Mouse (Mus musculus) brown adipose tissue, adult 24 weeks (tissue): ENCODE results near the gene Ccar1. TPM values are rescaled to one million over a fixed set of nuclear protein-coding genes. Genes with fewer than 3 reads are reported as not detected.
A peak's percentile ranks its signal among the peaks of the same experiment; 100 is the strongest.

Experiments
- H3K27ac ChIP-seq: fragments of 200-500 bp; replicated peaks from 2 replicates; pipeline ENCODE4 v1.5.1; 2012; ENCODE audit warnings: low read depth, mild to moderate bottlenecking, low read length
- H3K4me1 ChIP-seq: fragments of 200-500 bp; 2 replicates; pipeline ENCODE4 v1.6.1; 2012; ENCODE audit warnings: low read length, mixed read lengths; ENCODE audit not compliant: control insufficient read depth, insufficient read depth, insufficient read length
- H3K4me3 ChIP-seq: fragments of 200-500 bp; 2 replicates; pipeline ENCODE4 v1.5.1; 2012; ENCODE audit warnings: low read depth, mild to moderate bottlenecking, low read length, moderate library complexity; ENCODE audit not compliant: insufficient read depth
- polyA plus RNA-seq: library from polyadenylated mRNA; stranded (reverse); fragments of >200 nt; gene quantifications from 2 replicates; pipeline ENCODE4 v1.2.4, GENCODE M21; 2012; ENCODE audit not compliant: missing spikeins, insufficient read depth, insufficient read length

Gene Ccar1
- polyA plus RNA-seq = 17.6 and 36.2 TPM in 2 replicates

DNA sequence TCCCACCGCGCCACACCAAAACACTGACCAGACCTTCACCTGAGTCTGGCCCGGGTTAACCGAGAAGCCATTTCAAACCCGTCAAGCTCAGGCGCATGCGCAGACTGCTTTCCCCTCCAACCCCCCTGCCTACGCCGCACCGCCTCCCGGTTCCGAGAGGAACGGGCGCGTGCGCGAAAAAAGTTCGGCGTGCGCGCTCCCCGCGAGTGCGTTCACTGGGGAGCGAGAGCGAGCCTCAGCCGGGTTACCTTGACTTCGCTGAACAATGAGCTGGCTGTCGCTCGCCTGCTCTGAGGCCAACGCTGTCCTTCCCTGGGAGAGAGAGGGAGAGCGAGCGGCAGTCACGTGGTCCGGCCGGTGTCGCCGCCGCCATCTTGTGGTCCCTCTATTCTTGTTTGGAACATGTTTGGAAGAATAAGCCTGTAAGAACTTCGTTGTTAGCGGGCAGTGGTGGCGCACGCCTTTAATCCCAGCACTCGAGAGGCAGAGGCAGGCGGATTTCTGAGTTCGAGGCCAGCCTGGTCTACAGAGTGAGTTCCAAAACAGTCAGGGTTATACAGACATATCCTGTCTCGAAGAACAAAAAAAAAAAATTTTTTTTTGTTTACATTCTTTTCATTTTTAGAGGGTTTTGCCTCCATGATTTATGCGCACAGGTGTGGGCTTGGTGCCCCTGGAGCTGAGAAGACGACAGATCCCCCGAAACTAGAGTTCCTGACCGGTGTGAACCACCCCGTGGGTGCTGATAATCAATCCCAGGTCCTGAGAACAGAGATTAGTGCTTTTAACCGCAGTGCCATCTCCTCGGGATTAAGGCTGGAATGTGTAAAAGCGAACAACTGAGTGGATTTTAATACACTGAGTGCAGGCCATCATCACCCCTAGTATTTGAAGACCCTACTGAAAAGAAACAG is at the start of gene Ccar1:
Ccar1 (minus strand) TSS at position 110 of the 914 bp plus-strand sequence.
- Histone ChIP-seq H3K4me1 (peaks cover 6% of the 10 kb centered on the region; the same call in 1 of the 2 replicates), H3K4me3 (peak within 1 kb of the TSS; percentile 93), H3K27ac (peak within 1 kb of the TSS; percentile 92)

DNA sequence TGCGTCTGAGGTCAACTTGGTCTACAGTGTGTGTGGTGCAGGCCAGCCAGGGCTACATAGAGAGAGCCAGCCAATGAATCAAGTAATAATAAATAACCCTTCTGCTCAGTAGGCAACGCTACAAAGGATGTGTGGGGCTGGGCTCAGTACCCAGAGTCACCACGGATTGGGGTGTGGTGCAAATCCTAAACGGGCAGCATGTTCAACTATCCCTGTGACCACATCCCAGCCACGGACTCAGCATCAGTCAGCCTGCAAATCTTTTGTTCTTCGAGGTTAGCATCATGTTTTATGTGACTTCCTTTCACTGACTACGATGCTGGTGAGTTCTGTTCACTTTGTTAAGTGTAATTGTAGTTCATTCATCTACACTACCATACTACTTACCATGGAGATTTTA is 48.6 kb upstream of the Ccar1 start:
- Histone ChIP-seq H3K4me1 (no peaks in the 10 kb centered on the region), H3K4me3 (no peak overlapping the region), H3K27ac (no peak overlapping the region)

DNA sequence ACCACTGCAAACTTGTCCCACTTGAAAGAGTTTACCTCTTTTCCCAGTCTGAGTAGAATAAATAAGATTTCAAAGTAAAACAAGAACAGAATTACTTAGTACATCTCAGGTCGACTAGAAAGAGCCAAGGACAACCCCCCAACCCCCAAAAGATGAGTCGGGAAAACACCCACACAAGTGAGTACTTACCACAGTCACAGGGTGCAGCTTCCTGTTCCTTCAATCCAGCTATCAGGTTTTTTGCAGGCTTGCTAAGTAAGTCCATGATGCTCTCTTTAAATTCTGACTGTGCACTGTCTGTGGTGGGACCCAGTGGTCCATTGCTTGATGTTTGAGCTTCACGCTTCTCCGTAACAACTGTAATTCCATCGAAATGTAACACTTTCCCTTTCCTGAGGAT is 45.9 kb upstream of the Ccar1 start:
- Histone ChIP-seq H3K27ac (no peak overlapping the region), H3K4me3 (no peak overlapping the region), H3K4me1 (no peaks in the 10 kb centered on the region)

DNA sequence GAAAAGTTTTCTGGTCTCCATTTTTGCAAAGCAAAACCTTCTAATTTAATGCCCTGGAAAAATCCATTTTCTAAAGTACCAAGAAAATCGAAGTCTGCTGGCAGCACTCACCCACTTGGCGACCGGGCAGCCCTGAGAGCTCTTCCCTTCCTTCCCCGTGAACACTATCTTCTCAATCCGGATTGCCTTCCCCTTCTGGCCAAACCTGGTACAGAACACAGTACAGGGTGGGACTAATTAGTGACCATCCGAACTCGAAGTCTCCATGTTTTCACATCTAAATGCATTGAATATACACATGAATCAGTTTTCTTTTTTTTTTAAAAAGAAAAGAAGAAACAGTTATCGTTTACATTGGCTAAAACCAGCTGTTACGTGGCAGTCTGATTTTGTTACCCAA is 40.7 kb upstream of the Ccar1 start:
- Histone ChIP-seq H3K27ac (no peak overlapping the region), H3K4me1 (no peaks in the 10 kb centered on the region), H3K4me3 (no peak overlapping the region)

DNA sequence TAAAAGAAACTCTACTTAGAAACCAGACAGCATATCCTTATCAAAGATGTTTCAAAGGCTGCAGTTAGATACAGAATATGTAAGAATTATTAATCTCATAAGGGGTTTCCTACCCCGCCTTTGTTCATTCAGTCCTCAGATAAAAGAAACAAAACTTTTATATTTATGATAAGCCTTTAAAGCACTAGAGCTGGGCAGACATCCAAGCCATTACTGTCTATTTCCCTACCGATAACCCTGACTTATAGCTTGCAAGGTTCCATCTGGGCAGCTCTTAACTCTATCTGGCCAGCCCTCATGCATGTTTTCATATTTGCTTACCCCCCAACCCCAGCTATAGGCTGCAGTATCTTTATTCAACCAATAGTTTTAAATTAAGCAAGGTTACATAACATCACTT is 39.5 kb upstream of the Ccar1 start:
- Histone ChIP-seq H3K4me1 (no peaks in the 10 kb centered on the region), H3K4me3 (no peak overlapping the region)

DNA sequence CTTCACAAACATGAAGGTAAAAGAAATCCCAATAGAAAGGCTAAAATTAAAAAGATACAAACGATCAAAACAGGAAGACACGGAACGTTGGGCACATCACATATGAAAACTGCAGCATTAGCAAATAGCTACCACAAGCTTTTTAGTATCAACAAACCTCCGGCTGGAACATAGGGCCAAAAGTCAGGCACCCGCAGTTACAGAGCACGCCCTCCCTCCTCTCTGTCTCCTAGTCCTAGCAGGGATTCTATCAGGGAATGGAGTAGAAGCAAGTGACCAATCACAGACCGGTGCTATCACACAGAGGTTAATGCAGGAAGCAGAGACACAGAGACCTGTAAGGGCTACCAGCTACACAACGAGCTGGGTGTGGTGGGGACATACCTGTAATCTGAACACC is 32.4 kb upstream of the Ccar1 start:
- no peaks in the 10 kb centered on the region for H3K4me1 ChIP-seq
- H3K4me3 ChIP-seq = no peak overlapping the region
- no peak overlapping the region for H3K27ac ChIP-seq

More for the DNA sequence above, 39.5 kb upstream of the Ccar1 start:
- H3K27ac ChIP-seq = no peak overlapping the region

DNA sequence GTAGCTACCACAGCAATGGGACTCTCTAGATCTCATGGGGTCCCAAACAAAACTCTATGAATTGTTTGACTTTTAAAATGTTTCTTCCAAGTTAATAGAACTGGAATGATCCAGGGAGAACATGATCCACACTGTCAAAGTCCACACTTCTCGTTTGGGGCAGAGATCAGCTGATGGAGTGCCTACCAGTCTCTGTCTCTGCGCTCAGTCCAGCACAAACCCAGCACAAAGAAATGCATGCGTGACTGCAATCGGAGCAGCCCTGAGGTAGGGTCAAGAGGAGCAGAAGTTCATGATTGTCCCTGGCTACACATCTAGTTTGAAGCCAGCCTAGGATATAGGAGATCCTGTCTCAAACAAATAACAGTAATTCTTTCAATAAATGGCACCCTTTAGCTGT is 31.3 kb upstream of the Ccar1 start:
- H3K4me3 ChIP-seq = no peak overlapping the region
- no peaks in the 10 kb centered on the region for H3K4me1 ChIP-seq
- H3K27ac ChIP-seq = no peak overlapping the region

DNA sequence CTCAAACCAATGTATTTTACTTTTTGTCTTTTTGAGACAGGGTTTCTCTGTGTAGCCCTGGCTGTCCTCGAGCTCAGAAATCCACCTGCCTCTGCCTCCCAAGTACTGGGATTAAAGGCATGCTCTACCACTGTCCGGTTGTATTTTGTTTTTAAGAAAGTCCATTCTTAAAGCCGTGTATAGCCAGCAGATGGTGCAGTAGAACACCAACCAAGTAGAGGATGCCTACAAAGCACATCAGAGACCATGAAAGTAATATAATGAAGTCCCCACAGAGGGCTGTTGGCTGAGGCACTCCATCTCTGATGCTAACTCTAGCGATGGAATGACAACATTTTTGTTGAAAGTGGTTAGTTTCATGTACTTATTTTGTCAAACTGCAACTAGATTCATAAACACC is 17.9 kb upstream of the Ccar1 start:
- Histone ChIP-seq H3K4me1 (no peaks in the 10 kb centered on the region), H3K27ac (no peak overlapping the region), H3K4me3 (no peak overlapping the region)

DNA sequence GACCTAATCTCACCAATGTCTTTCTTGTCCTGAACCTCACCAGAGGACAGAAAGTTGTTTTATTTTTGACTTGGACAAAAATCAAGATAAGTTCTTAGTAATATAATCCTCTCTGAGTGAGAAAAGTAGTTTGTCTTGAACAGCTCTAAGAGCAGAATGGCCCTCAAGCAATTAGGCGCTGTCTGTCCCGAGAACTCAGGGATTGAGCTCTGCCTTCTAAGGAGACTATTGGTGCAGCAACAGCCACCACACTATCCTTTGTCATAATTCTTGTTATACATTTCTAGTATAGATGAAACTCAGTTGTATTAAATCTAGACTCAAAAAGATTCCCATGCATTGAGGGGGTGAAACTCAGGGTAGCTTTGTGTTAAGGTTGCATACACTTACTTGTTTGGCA is 16.7 kb upstream of the Ccar1 start:
- Histone ChIP-seq H3K27ac (no peak overlapping the region), H3K4me1 (no peaks in the 10 kb centered on the region), H3K4me3 (no peak overlapping the region)

DNA sequence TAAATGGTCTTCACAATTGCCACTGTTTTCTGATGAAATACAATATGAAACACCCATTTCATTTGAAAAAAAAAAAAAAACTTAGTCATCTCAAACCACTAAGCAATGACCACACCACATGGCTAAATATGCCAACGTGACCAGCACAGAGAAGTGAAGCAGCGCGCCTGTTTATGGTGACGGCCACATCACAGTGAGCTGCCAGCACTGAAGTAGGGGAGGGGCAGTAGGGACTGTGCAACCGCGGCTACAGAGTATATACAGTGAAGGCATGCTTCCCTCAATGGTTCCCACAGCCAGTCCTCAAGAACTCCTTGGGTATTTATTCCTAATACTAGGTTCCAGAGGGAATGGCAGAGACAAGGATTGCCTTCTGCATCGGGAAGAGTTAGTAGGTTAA is 16.2 kb upstream of the Ccar1 start:
- no peaks in the 10 kb centered on the region for H3K4me1 ChIP-seq
- H3K4me3 ChIP-seq = no peak overlapping the region
- no peak overlapping the region for H3K27ac ChIP-seq

DNA sequence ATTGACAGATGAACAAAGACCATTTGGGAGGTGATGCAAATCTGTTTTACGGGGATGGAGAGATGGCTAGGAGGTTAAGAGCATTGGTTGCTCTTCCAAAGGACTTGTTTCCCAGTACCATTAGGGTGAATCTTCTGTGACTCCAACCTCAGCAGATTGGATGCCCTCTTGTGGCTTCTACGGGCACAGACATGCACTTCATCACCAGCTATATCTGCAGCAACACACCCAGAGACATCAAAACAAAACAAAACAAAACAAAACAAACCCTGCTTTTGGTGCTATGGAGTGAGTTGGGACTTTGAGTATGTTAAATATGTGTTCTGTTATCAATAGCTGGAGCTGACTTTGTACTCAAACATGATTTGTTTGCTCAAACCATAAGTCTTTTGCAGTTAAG is 12.0 kb upstream of the Ccar1 start:
- no peaks in the 10 kb centered on the region for H3K4me1 ChIP-seq
- H3K27ac ChIP-seq = no peak overlapping the region
- no peak overlapping the region for H3K4me3 ChIP-seq

DNA sequence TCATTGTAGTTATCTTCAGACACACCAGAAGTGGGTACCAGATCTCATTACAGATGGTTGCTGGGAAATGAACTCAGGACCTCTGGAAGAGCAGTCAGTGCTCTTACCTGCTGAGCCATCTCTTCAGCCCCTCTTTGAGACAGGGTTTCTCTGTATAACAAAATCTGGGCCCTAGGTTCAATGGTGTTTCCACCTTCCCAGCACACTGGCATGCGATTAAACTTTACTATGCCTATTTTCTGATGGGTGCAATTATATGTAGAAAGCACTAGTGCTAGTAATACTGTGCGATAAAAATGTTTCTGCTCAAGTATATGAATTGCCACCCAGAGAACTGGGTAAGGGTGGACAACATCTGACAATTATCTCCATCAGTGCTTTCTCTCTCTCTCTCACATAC is 11.2 kb upstream of the Ccar1 start:
- no peak overlapping the region for H3K27ac ChIP-seq
- no peaks in the 10 kb centered on the region for H3K4me1 ChIP-seq
- H3K4me3 ChIP-seq = no peak overlapping the region

DNA sequence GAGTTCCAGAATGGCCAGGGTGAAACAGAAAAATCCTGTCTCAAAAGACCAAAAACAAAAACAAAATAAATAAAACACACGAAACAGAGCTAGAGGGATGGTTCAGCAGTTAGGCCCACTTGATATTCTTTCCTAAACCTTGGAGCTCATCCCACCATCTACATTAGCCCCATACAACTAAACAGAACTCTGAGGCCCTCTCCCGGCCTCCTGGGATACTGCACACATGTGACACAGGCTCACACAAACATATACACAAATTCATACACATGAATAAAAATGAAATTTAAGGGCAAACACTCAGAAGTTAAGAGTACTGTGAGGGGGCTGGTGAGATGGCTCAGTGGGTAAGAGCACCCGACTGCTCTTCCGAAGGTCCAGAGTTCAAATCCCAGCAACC is 2.1 kb upstream of the Ccar1 start:
- Histone ChIP-seq H3K27ac (no peak overlapping the region), H3K4me1 (peaks cover 6% of the 10 kb centered on the region; the same call in 1 of the 2 replicates), H3K4me3 (no peak overlapping the region)

DNA sequence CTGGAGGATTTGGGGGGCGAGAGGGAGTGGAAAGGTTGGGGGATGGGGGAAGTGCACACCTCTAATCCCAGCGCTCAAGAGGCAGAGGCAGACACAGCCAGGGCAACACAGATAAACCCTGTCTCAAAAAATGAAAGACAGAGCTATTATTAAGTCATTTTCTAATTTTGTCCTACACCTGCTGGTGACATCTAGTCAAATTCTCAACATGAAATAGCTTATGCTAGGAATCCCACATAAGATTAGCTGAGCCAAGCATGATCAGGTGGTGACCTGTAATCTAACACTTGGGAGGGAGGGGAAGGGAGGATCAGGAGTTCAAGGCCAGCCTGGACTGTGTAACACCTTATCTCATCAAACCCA is 986 bp upstream of the Ccar1 start:
- Histone ChIP-seq H3K4me3 (peak overlapping the region; percentile 93), H3K27ac (0 out of 2 replicates have a peak overlapping the region, but pooled peaks have one; percentile 92), H3K4me1 (peaks cover 6% of the 10 kb centered on the region; the same call in 1 of the 2 replicates)

DNA sequence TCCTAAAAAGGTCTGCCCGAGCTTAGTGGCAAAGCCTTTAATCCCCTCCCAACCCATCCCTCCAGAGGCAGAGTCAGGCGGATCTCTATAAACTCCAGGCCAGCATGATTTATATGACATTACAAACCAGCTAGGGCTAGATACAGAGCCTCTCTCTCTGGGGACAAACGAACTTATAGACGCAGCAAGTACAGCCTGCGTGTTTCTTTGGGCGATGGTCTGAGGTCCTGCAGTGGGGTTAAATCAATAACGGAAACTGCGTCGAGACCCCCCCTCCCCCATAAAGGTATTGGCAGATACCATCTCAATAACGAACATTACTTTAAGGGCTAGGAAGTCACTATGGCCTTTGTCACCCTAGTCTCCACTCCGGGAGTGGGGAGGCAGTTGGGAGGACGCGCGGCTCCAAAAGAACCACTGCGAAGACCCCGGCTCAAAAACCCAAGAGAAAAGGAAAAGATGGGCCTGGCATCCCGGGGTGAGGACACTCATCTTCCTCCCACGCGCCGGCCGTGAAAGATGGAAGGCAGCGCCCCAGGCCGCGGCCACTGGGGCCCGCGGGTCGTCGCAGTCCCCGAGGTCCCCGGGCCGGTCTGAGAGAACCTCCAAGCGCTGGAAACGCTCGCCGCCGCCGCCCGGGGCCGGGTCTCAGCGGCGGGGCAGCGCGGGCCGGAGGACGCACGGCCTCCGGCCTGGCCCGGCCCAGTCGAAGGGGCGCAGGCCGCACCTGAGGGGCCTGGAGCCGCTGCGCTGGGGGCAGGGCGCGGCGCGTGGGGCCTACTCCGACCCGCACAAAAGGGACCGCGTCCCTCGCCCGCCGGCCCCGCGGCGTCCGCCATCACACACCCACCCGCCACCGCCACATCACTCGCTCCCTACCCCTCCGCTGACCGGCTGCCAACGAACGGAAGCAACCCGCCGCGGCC is 572 bp downstream of the Ccar1 start:
- Histone ChIP-seq H3K4me3 (peak overlapping the region; percentile 93), H3K4me1 (peaks cover 6% of the 10 kb centered on the region; the same call in 1 of the 2 replicates), H3K27ac (peak overlapping the region; percentile 73)
